Mouse (Mus musculus) lung, adult 18-20 months (tissue): ENCODE measurements around the gene Ppp2r5b.
A peak's percentile ranks its signal among the peaks of the same experiment; 100 is the strongest.

Experiments used
- DNase-seq, 2 experiments: peaks; one replicate each; pipeline ENCODE4 v3.0.0; 2022; ENCODE audit warnings: mixed read lengths in 2 of 2

Gene Ppp2r5b

GRCm38 (mm10) chr19:6233647-6234046 is 2.0 kb downstream of the Ppp2r5b start:
- no peak for DNase-seq

GRCm38 (mm10) chr19:6231036-6231435 is 4.6 kb downstream of the Ppp2r5b start:
- no peak for DNase-seq

DNA sequence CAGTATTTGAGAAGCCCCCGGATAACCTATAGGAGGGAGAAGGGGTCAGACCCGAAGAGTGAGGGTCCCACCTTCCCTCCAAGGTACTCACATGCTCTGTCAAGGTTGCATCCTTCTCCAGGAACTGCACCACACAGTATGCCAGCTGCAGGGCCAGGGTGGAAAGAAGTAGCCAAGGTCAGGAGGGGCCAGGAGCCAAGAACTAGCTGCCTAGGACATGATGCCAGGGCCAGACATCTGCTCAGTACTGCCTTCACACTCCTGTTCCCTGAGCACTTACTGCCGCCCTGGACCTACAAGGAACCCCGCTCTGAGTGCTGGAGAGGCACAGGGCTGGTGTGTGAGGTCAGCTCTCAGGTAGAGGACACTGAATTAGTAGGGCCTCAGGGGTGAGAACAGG is 5.3 kb downstream of the Ppp2r5b start:
- DNase-seq = no peak

GRCm38 (mm10) chr19:6227864-6228263 is 7.8 kb downstream of the Ppp2r5b start:
- no peak for DNase-seq

DNA sequence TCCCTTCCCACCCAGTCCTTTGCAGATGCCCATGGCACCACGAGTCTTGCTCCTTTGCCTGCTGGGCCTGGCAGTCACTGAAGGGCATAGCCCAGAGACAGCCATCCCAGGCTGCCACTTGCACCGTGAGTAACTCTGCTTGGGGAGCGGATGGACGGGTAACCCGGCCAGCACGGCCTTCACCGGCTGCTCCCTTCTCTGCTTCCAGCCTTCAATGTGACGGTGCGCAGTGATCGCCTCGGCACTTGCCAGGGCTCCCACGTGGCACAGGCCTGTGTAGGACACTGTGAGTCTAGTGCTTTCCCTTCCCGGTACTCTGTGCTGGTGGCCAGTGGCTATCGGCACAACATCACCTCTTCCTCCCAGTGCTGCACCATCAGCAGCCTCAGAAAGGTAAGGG is 8.9 kb downstream of the Ppp2r5b start:
- no peak for DNase-seq

- DNase-seq = peak in 1 of 2 experiments; percentile 41
Measured at GRCm38 (mm10) chr19:6226135-6226534, 9.5 kb downstream of the Ppp2r5b start, which contains the start of gene Gpha2. Gene Gpha2, plus strand, starts transcription at chr19:6226380.

DNA sequence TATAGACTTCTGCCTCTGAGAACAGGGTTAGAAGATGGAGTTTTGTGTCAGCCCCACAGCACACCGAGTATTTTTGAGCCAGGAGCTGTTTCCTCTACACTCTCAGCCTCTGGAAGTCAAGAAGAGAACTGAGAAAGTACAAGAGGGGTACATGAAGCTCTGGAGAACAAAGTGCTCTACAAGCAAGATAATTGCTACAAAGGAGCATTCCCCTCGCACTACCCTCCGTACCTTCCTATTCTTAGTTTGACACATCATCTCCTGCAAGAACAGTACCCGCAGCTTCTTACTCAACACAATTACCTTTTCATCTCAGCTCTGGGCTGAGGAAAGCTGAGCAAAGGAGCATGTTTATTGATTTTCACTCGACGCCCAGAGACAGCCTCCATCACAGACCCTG is 17.1 kb downstream of the Ppp2r5b start:
- DNase-seq = no peak

DNA sequence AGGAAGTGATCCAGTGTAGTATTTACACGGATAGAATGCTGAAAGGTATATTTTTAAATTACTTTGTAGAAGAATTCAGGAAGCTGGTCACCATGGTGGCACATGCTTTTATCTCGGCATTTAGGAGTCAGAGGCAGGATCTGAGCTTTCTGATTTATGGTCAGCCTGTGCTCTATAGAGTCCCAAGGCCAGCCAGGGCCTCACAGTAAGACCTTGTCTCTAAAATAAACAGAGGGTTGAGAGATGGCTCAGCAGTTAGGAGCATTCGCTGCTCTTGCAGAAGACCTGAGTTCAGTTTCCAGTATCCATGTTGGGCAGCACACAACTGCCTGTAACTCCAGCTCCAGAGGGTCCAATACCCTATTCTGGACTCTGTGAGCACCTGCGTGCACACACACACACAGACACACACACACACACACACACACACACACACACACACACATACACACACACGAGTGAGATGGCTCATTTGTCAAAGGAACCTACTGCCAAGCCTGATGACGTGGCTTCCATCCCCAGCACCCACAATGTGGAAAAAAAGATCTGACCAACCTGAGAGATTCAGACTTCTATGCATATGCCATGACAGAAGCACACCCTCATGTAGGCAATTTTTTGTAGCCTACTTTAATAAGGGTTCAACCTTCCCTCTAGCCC is 19.5 kb downstream of the Ppp2r5b start:
- no peak for DNase-seq

DNA sequence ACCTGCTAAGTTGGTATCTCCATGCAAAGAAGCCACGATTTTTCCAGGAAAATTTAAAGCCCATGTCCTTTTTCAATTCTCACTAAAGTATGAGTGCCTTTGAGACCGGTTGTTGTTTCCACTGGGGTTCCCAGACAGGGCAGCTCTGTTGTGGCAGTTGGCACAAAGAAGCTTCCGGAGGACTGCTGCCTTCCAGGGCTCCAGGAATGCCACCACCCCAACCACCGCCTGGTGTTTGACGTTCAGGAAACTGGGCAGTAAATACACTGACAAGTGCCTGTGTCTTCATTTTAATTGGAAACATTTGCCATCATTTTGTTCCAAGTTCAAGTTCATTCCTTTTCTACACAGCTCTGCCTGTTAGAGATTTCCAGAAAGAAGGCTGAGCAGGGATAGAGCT is 29.0 kb downstream of the Ppp2r5b start:
- DNase-seq = peak; percentile 58 to 74

GRCm38 (mm10) chr19:6204265-6204664 is 31.4 kb downstream of the Ppp2r5b start:
- DNase-seq = no peak

DNA sequence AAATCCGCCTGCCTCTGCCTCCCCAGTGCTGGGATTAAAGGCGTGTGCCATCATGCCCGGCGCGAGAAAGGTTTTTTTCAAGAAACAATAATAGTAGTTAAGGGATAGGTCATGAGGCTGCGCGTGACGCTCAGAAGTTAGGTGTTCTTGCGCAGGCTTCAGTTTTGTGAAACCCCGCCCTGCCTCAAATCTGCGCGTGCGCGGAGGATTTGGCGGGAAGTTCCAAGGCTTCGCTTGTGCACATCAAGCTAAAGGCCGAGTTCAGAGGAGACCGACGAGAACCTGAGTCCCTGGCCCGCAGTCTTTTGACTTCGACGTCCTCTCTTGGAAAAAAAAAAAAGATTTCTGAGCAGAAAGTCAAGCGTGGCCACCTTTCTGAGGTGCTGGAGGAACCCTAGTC is 51.5 kb downstream of the Ppp2r5b start, which contains the start of gene Majin:
Gene Majin (plus strand): TSS at position 258 of the 400 bp plus-strand sequence.
- DNase-seq = no peak

DNA sequence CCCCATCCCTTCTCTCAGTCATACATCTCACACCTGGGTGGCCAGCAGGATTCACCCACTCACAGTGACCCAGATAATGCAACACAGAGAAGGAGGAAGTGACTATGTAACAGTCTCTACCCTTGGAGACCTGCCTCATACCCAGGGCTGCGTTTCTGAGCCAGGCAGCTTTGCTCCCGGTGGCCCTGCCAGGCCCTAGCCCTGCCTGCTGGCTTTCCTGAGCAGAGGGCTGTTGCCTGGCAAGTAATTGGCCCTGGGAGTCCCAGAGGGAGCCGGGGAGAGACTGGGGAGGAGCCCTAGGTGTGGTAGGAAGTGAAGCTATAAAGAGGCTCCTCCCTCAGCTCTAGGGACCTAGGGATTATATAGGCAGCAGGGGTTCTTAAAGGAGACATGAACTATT is 53.1 kb downstream of the Ppp2r5b start:
- no peak for DNase-seq

DNA sequence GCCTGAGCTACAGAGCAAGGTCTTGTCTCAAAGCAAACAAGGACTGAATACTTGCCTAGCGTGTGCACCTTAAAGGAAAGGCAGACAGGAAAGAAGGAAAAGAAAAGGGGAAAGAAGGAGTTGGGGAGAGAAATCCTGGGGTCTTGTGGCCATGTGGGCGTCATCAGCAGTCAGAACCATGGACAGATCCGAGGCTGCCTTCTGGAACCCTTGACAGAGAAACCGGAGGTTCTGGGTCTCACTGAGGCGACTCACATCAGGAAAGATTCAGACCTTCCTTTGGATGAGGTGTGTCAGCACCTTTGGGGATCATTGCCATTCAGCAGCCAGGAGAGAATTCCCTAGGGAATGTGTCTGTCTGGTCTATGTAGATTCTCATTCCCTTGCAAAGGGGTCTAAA is 54.0 kb downstream of the Ppp2r5b start:
- DNase-seq = no peak

DNA sequence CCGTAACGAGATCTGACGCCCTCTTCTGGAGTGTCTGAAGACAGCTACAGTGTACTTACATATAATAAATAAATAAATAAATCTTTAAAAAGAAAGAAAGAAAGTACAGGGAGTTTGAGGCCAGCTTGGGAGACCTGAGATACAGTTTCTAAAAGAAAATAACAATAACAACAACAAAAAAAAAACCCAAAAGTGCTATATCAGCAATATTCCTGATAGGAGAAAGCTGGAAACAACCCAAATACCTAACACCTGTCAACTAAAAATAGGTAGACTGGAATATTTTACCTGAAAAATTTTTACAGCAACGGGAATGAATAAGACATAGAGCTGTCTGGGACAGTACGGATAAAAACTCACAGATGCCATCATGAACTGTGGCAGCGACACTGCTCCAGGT is 56.9 kb downstream of the Ppp2r5b start:
- no peak for DNase-seq
